Mouse (Mus musculus) stomach, embryonic 16.5 days (tissue): ENCODE measurements around the gene Inafm1. TPM values are rescaled to one million over a fixed set of nuclear protein-coding genes. Genes with fewer than 3 reads are reported as not detected.
A peak's percentile ranks its signal among the peaks of the same experiment; 100 is the strongest.

Source experiments
- ATAC-seq: fragments of 200-750 bp; cut with Nextera tagmentation; 2 replicates; pipeline ENCODE4 v1.8.0; 2017; ENCODE audit warnings: moderate number of reproducible peaks, moderate TSS enrichment; ENCODE audit not compliant: insufficient read depth, low FRiP score
- H3K27ac ChIP-seq: fragments of 300-500 bp; sonication (generic); 2 replicates; pipeline ENCODE4 v1.5.1; 2014; ENCODE audit warnings: low read length
- H3K27me3 ChIP-seq: fragments of 300-500 bp; sonication (generic); 2 replicates; pipeline ENCODE4 v1.6.1; 2014; ENCODE audit warnings: low read length, control low read depth, mixed read lengths; ENCODE audit not compliant: control insufficient read depth, insufficient read depth
- H3K36me3 ChIP-seq: fragments of 300-500 bp; sonication (generic); 2 replicates; pipeline ENCODE4 v1.6.1; 2014; ENCODE audit warnings: low read length; ENCODE audit not compliant: control insufficient read depth, insufficient read depth
- H3K4me1 ChIP-seq: fragments of 300-500 bp; sonication (generic); 2 replicates; pipeline ENCODE4 v1.6.1; 2014; ENCODE audit warnings: low read length, control low read depth, mixed read lengths; ENCODE audit not compliant: control insufficient read depth, insufficient read depth
- H3K4me2 ChIP-seq: fragments of 300-500 bp; sonication (generic); 2 replicates; pipeline ENCODE4 v1.6.1; 2014; ENCODE audit warnings: low read depth, low read length, mixed read lengths
- H3K4me3 ChIP-seq: fragments of 300-500 bp; sonication (generic); replicated peaks from 2 replicates; pipeline ENCODE4 v1.5.1; 2014; ENCODE audit warnings: mild to moderate bottlenecking, low read length
- H3K9ac ChIP-seq: fragments of 300-500 bp; sonication (generic); 2 replicates; pipeline ENCODE4 v1.6.1; 2014; ENCODE audit warnings: low read length
- H3K9me3 ChIP-seq: fragments of 300-500 bp; sonication (generic); replicated peaks from 2 replicates; pipeline ENCODE4 v1.6.1; 2016; ENCODE audit warnings: low read length, control low read depth; ENCODE audit not compliant: control insufficient read depth
- WGBS: fragments of 180-500 bp; shearing (Covaris S2); extraction: QIAGEN DNeasy Blood & Tissue Kit; methylation state at CpG from one replicate; pipeline ENCODE4 v1.1.7; 2014; 5-methylcytosine and 5-hydroxymethylcytosine counted together
- polyA plus RNA-seq: library from polyadenylated mRNA; unstranded; fragments of >200 nt; fragmentation: Nextera tagmentation; extraction: Ambion mirVana; gene quantifications from 2 replicates; pipeline ENCODE4 v1.2.1, GENCODE M21; 2015

Gene Inafm1
- polyA plus RNA-seq, 1 experiment from 2014 or later: 12.8 TPM

GRCm38 (mm10) chr7:16240281-16240977 lies 33.0 kb downstream of the Inafm1 start:
- H3K4me3 ChIP-seq: no peak overlapping the region
- no peaks in the 10 kb centered on the region for H3K36me3 ChIP-seq
- H3K27ac ChIP-seq: no peak overlapping the region
- no peaks in the 10 kb centered on the region for H3K9me3 ChIP-seq
- H3K9ac ChIP-seq: no peak overlapping the region
- 66% methylated on average over 7 of the region's 7 CpGs for WGBS
- H3K4me1 ChIP-seq: no peaks in the 10 kb centered on the region
- no peak for ATAC-seq
- no peaks in the 10 kb centered on the region for H3K27me3 ChIP-seq
- no peak overlapping the region for H3K4me2 ChIP-seq

DNA sequence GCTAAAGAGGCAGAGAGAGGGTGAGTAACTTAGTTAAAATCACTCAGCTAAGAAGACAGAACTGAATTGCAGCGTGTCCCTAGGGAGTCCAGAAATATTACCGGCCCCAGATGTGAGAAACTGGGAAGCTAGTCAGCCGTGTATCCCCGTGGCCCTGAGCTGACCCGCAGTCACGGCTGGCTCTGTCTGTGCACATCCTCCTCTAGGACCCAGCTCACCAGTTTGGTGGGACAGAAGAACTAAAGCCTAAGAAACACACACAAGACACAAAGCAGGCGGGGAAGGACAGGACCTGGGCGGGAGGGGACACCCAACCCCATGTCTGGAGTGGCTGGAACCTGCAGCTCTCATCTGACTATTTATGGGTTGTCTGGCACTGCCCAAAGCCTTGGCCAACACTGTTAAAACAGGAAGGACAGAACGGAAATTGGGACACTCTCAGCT lies 33.8 kb downstream of the Inafm1 start:
- Histone ChIP-seq H3K9me3 (no peaks in the 10 kb centered on the region), H3K4me3 (no peak overlapping the region), H3K4me1 (no peaks in the 10 kb centered on the region), H3K27ac (no peak overlapping the region), H3K36me3 (no peaks in the 10 kb centered on the region), H3K4me2 (no peak overlapping the region), H3K27me3 (no peaks in the 10 kb centered on the region), H3K9ac (no peak overlapping the region)
- WGBS: 59% methylated on average over 9 of the region's 9 CpGs
- ATAC-seq: no peak

DNA sequence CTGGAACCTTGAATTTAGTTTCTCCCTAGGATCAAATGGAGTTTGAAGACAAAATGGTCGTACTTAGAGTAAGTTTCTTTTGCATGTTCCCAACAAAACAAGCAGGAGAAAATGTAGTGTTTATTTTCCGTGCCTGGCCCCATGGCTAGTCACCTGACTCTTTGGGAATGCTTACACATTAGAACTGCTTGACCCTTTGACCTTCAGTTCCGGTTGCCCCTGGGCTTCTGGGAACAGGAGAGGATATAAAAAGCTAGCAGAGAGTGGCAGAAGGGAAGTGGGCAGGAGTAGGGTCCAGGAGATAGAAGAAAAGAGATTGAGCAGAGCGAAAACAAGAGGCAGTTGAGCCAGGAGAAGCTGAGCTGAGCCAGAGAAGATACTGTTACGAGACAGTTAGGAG lies 43.5 kb downstream of the Inafm1 start:
- H3K4me1 ChIP-seq: no peaks in the 10 kb centered on the region
- no peaks in the 10 kb centered on the region for H3K9me3 ChIP-seq
- no peak for ATAC-seq
- no peaks in the 10 kb centered on the region; the same call in 1 of the 2 replicates for H3K27me3 ChIP-seq
- 0 out of 2 replicates have a peak overlapping the region, but pooled peaks have one; percentile 11 for H3K27ac ChIP-seq
- H3K36me3 ChIP-seq: no peaks in the 10 kb centered on the region
- WGBS: 31% methylated on average over 5 of the region's 5 CpGs
- no peak overlapping the region for H3K4me3 ChIP-seq
- no peak overlapping the region for H3K9ac ChIP-seq
- H3K4me2 ChIP-seq: no peak overlapping the region

Other genes starting within 250 kb of the Inafm1 start
- 3.9 and 4.5 TPM in 2 replicates for gene Bicra, start 225.7 kb downstream of the Inafm1 start, polyA plus RNA-seq
- gene Zfp541, start 211.8 kb downstream of the Inafm1 start, polyA plus RNA-seq: 0.05 and 0.10 TPM in 2 replicates
- gene Napa, start 175.2 kb downstream of the Inafm1 start, polyA plus RNA-seq: 206 and 230 TPM in 2 replicates
- 26.7 and 27.2 TPM in 2 replicates for gene Kptn, start 153.7 kb downstream of the Inafm1 start, polyA plus RNA-seq
- gene Slc8a2, start 143.8 kb downstream of the Inafm1 start, polyA plus RNA-seq: 0.25 TPM in 2 replicates
- 22.0 and 22.1 TPM in 2 replicates for gene Meis3, start 98.5 kb downstream of the Inafm1 start, polyA plus RNA-seq
- gene Dhx34, start 51.6 kb downstream of the Inafm1 start, polyA plus RNA-seq: 34.3 and 36.6 TPM in 2 replicates
- gene C5ar2, start 29.5 kb downstream of the Inafm1 start, polyA plus RNA-seq: 0.21 and 0.30 TPM in 2 replicates
- 4.6 and 4.8 TPM in 2 replicates for gene C5ar1, start 14.1 kb downstream of the Inafm1 start, polyA plus RNA-seq
- gene Ccdc9, start 13.2 kb upstream of the Inafm1 start, polyA plus RNA-seq: 16.7 and 18.8 TPM in 2 replicates
- 3.7 and 4.1 TPM in 2 replicates for gene Bbc3, start 34.8 kb upstream of the Inafm1 start, polyA plus RNA-seq
- 256 and 262 TPM in 2 replicates for gene Sae1, start 114.2 kb upstream of the Inafm1 start, polyA plus RNA-seq
- 9.7 and 10.4 TPM in 2 replicates for gene Zc3h4, start 127.3 kb upstream of the Inafm1 start, polyA plus RNA-seq
- 38.4 and 44.2 TPM in 2 replicates for gene Tmem160, start 179.2 kb upstream of the Inafm1 start, polyA plus RNA-seq
- 0.19 and 0.26 TPM in 2 replicates for gene Npas1, start 204.1 kb upstream of the Inafm1 start, polyA plus RNA-seq